Mouse (Mus musculus): ENCODE measurements around the gene Ippk.

Gene Ippk

DNA sequence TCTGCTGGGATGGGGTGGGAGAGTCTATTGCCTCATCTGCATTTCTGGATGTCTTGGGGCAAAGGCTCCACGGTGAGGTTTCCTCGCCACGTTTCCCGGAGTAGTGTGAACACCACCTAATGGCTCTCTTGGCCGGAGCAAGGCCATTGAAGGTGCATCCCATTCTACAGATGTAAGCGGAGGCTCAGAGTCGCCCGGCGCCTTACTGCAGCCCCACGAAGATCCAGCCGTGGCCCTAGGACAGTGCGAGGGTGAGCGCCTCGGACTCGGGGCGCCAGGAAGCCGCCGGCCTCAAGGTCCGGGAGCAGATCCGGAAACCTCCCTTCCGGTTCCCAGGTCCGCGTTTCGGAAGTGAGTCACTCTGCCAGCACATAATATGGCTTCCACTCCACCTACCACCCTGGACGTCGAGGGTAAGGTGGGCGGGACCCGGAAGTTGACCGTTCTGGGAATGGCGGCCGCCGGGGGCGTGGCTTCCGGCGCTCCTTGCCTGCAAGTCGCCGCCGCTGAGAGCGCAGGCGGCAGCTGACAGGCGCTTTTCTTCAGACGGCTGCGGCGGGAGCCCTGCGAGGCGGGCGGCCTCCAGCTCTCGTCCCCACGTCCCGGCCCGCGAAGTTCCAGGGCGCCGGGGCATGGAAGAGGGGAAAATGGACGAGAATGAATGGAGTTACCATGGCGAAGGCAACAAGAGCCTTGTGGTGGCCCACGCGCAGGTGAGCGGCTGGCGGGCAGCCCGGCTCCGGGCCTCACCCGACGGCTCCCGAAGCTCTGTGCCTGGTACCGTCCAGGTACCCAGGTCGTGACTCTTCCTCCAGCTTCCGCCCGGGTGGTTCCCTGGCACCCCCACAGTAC lies at the start of gene Ippk:
Ippk (plus strand) TSS at position 496 of the 852 bp plus-strand sequence.
- DNase-seq (ENCODE audit: low read depth, low spot score), result peak; percentile 96

DNA sequence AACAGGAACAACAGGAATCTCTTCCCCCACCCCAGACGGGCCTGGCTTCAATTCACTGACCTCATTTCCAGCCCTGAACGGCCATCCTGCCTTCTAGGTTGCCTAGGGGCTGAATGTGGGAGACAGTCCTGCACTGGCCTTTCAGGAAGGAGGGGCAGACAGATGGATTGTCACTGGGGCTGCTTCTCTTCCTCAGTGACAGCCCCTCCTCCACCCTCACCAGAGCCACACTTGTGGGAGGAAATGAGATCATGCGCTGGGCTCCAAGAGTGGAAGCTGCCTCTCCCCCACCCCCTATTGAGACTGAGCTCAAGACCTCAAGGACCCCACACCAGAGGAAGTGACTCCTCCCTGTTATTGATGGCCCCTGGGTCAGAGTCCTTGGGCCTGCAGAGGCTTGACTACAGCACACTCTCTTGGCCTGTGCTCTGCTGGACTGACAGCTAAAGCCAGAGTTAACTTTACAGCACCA lies 49.6 kb upstream of the Ippk start:
- peak; percentile 5 for DNase-seq (ENCODE audit: low read depth, low spot score)

DNA sequence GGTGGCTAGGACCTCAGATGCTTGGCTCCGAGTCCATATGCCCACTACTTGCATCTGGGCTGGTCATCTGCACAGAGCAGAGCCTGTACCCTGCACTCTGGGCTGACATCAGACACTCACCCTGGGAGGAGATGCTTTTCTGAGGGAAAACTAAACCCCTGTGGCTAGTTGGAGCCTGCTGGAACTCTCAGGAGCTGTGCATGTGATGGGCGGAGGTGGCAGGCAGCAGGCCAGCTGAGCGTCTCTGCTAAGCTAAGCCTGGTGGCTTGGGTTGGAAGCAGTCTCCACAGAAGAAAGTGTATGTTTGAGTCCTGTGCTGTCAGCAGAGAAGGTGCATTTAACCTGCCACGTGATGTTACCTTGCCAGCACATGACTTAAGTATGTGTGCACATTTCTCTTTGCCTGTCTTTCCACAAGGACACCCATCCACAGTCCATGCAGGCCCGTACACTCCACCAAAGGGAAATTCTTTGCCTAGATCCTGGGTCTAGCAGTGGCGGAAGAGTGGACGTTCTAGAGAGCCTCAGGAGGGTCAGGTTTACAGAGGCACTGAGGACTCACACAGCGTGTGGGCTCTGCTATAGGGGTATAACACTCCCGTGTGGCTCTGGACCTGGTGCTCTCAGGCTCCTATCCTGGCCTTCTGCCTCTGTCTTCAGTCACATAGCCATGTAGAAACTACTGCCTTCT lies 48.5 kb upstream of the Ippk start:
- no peak for DNase-seq (ENCODE audit: low read depth, low spot score)

- no peak for DNase-seq (ENCODE audit: low read depth, low spot score)
Observed at GRCm38 (mm10) chr13:49374304-49374703, 46.7 kb upstream of the Ippk start.

- DNase-seq (ENCODE audit: low read depth, low spot score), result no peak
Observed at GRCm38 (mm10) chr13:49374730-49375129, 46.3 kb upstream of the Ippk start.

DNA sequence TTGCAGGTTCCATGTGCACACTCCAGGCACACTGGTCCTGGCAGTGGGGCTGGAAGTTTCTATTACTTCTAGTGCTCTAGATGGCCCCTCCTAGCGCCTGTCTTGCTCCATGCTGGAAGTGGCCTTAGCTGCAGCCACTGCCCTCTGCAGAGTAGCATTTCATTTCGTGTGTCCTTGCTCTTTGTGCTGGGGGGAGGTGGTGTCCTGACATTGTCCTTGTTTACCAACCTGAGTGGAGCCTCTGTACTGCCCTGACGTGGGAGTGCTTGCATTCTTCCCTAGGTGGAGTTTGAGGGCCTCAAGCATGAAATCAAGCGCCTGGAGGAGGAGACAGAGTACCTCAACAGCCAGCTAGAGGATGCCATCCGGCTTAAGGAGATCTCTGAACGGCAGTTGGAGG lies 43.4 kb upstream of the Ippk start:
- no peak for DNase-seq (ENCODE audit: low read depth, low spot score)

DNA sequence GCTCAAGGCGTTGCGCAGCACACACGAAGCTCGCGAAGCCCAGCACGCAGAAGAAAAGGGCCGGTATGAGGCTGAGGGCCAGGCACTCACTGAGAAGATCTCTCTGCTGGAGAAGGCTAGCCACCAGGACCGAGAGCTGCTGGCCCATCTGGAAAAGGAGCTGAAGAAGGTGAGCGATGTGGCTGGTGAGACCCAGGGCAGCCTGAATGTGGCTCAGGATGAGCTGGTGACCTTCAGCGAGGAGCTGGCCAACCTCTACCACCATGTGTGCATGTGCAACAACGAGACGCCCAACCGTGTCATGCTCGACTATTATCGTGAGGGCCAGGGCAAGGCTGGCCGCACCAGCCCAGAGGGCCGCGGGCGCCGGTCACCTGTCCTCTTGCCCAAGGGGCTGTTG lies 41.7 kb upstream of the Ippk start:
- DNase-seq (ENCODE audit: low read depth, low spot score), result no peak

- peak; percentile 77 for DNase-seq (ENCODE audit: low read depth, low spot score)
Observed at GRCm38 (mm10) chr13:49381230-49381629, 39.8 kb upstream of the Ippk start.

DNA sequence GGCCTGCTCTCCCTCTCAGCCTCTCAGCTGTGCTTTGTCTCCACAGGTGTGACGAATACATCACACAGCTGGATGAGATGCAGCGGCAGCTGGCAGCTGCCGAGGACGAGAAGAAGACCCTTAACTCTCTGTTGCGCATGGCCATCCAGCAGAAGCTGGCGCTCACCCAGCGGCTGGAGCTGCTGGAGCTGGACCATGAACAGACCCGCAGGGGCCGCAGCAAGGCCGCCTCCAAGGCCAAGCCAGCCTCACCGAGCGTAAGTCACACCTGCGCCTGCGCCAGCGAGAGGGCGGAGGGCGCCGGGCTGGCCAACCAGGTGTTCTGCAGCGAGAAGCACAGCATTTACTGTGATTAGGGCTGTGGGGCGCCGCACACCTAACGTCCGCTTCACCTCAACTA lies 38.1 kb upstream of the Ippk start:
- no peak for DNase-seq (ENCODE audit: low read depth, low spot score)

DNA sequence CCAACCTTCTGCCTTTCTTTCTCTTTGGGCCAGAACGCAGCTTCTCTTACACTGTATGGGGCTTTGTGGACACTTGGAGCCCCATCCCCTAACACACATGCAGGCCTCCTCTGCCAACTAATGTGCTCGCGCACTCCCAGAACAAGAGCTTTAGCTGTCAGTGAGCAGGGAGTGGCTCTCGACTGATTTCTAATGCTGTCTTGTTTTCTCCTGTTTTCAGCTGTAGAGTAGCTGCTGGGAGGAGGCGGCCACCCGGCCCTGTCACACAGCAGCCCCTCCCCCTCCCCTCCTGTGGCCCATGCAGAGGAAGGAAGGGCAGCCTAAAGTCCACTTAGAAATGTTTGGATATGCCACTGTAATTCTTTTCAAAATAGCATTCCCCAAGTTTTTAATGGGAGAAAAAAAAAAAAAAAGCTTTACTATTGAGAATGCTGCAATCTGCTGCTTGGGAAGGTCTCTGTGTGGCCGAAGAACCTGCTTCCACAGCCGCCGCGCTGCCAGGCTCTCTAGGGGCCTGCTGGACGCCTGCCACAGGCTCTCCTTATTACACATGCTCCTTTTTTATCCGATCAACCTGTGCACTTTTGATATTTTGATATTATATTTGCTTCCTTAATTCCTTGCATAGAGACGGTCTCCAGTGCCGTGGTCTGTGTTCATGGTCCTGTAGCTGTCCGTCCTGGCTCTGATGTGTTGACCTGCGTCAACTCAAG lies 36.1 kb upstream of the Ippk start:
- no peak for DNase-seq (ENCODE audit: low read depth, low spot score)

GRCm38 (mm10) chr13:49391374-49391773 lies 29.7 kb upstream of the Ippk start:
- no peak for DNase-seq (ENCODE audit: low read depth, low spot score)

- DNase-seq (ENCODE audit: low read depth, low spot score), result no peak
Observed at GRCm38 (mm10) chr13:49393579-49393978, 27.5 kb upstream of the Ippk start.

DNA sequence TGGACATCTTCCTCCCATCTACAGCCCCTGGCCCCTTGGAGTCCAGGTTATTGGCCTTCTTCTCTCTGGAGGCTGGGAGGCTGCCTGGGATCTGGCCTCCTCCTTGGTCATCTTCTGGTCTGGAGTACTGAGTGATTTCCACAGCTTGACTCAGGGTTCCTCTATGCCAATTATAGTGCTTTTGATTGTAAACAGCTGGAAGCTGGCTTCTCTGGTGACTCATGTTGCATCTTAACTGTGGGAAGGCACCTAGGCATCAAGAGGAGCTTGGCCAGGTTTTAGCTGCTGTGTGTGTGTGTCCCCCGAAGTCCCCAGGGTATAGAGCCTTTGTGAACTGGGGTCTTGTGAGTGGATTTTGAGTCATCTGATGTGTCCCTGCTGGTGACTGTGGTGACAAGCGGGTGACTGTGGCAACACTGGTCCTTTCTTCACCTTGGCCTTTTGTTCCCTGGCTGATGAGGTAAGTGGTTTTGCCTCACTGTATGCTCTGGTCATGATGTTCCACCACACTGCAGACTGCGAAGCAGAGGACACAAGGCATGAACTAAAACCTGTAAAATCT lies 26.1 kb upstream of the Ippk start:
- no peak for DNase-seq (ENCODE audit: low read depth, low spot score)

GRCm38 (mm10) chr13:49396798-49397197 lies 24.3 kb upstream of the Ippk start:
- no peak for DNase-seq (ENCODE audit: low read depth, low spot score)

- no peak for DNase-seq (ENCODE audit: low read depth, low spot score)
Observed at GRCm38 (mm10) chr13:49398191-49398590, 22.9 kb upstream of the Ippk start.

- DNase-seq (ENCODE audit: low read depth, low spot score), result peak; percentile 31
Observed at GRCm38 (mm10) chr13:49400139-49400538, 20.9 kb upstream of the Ippk start.

- no peak for DNase-seq (ENCODE audit: low read depth, low spot score)
Observed at GRCm38 (mm10) chr13:49402628-49403027, 18.4 kb upstream of the Ippk start.

- DNase-seq (ENCODE audit: low read depth, low spot score), result no peak
Observed at GRCm38 (mm10) chr13:49407795-49408194, 13.3 kb upstream of the Ippk start.

DNA sequence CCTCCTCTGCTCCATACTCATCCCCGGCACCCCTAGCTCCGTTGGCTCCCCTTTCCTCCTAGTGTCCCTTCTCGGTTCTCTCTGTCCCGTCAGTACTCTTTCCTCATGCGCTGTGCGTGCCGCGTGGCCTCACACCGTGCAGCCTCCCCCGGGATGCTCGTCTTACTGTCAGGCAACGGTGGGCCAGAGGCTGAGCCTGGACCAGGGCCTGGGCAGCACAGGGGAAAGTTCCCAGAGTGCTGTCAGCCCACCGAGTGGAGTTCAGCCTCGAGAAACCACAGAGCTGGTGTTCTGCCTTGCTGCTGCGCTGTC lies 513 bp downstream of the Ippk start:
- peak; percentile 14 for DNase-seq (ENCODE audit: low read depth, low spot score)

- no peak for DNase-seq (ENCODE audit: low read depth, low spot score)
Observed at GRCm38 (mm10) chr13:49421959-49422358, 910 bp downstream of the Ippk start.

GRCm38 (mm10) chr13:49426736-49427135 lies 5.7 kb downstream of the Ippk start:
- DNase-seq (ENCODE audit: low read depth, low spot score), result no peak

GRCm38 (mm10) chr13:49428042-49428675 lies 7.1 kb downstream of the Ippk start:
- DNase-seq (ENCODE audit: low read depth, low spot score), result no peak
